Mouse (Mus musculus): ENCODE measurements around the gene Frat1.
A peak's percentile ranks its signal among the peaks of the same experiment; 100 is the strongest.

Frat1 gene

DNA sequence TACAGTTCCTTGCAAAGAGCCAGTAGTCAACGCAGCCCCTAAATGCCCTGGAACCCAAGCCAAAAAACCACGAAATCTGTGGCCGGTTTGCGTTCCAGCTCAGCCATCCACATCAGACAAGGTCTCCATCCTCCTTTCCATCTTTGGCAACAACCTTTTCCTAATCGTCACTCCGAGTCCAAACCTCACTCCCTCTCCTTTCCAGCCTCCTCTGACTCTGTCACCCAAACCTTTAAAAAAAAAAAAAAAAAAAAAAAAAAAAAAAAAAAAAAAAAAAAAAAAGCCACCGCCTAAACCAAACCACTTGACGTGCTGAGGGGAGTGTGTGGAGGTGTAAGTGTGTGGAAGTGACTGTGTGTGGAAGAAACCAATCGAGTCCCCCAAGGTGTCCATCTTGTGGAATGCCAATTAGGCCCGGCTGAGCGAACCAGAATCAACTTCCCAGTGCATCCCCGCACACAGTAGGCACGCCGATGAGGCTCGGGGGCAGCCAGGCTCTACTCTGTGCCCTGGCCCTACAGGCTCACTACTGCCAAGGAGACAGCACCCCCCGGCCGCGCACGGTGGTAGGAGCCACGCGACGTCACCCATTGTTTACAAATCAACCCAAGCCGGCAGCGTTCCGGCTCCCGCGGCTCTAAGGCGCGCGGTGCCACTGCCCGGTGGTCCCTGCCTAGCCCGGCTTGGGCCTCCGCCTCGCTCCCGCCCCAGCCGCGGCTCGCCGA, at the start of gene Frat1:
Gene Frat1, plus strand, starts transcription at position 590 of the 725 bp plus-strand sequence.
- peak; percentile 89 for DNase-seq (ENCODE audit: low spot score)

DNA sequence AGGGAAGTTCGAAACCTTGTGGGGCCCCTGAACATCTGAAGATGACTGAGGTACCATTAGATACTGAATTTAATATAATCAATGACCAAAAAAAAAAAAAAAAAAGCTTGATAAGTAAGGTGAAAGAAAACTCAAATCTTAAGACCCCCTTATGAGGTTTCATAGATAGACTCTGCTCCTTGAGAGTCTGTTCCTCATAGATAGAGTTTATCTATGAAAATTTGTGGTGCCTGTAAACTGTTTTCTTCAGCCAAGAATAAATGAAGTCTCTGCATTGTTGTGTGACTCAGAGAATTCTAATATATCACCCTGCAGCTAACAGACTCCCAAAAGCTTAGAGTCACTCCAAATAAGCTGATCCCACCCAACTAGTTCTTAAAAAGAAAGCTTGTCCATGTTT, 42.9 kb upstream of the Frat1 start:
- no peak for DNase-seq (ENCODE audit: low spot score)

DNA sequence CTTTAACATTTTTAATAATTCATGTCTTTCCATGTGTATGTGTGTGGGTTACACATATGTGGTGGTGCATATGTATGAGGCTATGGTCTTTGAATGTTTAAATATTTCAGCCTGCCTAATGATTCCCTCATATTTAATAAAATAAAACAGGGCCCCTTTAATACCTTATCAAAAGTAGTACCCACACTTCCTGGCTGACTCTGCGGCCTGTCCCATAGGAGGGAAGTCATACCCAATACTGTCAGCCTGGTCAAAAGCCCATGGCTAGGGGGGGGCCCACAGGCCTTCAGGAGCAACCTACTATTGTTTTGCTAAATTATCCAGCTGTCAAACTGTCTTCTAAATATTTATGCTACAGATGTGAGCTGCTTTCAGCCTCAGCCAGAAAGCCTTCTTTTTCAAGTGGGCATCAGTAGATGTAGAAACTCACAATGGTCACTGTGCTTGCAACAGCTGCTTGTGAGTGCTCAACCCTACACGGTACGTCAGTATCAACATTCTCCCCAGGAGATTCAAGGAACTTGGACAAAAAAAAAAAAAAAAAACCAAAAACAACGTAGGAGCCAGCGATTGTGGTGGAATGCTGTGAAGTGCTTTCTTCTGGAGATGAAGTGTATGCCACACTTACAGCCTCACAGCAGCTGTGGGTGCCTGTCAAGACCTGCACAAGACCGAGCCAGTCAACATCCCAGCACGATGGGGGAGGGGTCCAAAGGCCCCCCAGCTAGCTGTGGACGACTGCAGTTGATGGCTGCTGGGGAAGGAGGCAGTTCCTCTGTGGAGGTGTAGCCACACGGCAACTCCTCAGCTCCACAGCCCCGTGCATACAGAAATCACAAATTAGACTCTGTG, 40.4 kb upstream of the Frat1 start:
- no peak for DNase-seq (ENCODE audit: low spot score)

DNA sequence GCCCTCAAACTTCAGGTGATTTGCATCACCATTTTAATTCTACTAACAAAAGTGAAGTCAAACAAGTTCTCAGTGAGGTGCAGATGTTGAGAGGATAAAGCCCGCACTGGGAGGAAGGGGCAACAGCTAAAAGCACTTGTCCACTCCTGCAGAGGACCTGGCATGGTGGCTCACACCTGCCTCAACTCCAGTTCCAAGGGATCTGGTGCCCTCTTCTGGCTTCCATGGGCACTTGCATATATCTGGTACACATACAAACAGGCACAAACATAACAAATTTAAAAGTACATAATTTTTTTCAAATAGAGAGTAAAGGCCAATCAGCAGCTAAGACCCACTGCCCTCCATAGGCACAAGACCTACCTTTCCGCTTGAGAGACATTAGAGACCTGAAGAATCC, 38.4 kb upstream of the Frat1 start:
- DNase-seq (ENCODE audit: low spot score), result no peak

DNA sequence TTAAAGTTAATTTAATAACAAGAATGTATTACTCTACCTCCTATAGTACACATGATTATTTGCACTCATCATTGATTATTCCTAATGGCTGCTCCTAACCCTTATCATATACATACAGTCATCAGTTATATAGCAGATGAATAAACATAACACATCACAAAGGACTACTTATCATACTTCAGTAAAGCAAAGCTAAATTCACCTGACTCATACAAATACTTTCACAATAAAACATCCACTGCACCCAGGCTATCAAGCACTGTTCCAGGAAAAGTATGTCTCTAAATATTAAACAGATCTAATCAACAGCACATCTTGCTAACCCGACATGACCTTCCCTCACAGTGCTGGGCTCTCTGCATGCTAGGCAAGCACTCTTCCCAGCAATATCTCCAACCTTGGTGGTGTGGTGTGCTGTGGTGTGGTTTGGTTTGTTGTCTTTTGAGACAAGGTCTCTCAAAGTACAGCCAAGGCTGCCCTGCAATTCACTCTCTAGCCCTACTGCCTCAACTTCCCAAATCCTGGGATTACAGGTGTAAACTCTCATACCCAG, 36.8 kb upstream of the Frat1 start:
- no peak for DNase-seq (ENCODE audit: low spot score)

DNA sequence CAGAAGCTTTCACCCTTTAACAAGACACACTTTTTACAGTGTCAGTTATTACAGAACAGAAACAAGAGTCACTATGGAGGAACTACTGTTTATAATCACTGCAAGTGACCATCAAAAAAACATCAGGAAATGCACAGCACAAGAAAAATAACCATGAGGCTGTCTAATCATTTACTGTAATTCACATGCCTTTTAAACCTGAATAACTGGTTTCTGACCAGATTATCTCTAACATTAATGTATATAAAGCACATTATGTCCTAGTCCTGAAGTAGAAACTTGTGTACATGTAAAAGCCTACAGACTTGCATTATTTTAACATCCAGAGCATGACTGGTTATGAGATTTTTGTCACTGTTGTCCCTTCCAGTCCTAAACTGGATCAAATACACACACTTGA, 35.8 kb upstream of the Frat1 start:
- DNase-seq (ENCODE audit: low spot score), result no peak

DNA sequence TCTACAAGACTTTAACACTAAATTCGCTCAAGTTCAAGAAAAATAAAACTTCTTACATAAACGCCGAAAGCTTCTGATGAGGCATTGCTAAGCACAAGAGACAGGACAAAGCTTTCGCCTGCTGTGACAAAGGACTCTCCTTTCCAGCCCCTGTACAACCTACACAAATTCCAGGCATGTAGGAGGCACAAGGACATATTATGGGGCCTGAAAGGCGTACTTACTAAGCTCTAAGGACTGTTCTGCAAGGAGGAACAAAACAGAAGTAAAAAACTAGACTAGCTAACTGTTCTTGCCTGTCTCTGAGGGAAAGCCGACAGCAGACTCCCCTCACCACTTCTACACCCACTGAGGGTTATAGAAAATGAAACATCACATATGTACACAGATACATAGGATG, 34.9 kb upstream of the Frat1 start:
- DNase-seq (ENCODE audit: low spot score), result no peak

DNA sequence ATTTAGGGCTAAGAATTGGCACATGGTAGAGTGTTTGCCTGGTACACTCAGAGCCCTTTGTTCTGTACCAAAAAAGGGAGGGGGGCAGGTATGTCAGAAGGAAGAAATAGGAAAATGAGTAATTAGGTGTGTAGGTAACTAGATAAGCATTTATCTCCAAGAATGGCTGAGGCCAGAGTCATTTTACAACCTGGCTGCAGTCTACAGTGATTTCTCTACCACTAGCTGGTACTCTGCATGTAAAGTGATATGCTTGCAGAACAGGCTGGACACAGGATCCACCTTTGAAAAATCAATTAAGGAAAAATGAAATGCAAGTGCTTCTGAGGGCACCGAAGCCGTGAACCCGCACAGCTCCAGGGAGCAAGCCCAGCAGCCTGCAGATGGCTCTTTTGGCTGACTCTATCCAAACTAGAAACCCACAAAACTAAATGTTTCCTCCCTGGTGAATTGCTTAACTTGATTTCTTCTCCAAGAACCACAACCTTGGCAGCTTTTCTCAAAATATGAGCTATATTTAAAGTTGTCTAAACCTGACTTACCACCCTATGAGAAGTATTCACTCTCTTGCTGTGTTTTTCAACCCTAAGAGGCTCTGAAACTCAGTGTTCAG, 33.5 kb upstream of the Frat1 start:
- no peak for DNase-seq (ENCODE audit: low spot score)

DNA sequence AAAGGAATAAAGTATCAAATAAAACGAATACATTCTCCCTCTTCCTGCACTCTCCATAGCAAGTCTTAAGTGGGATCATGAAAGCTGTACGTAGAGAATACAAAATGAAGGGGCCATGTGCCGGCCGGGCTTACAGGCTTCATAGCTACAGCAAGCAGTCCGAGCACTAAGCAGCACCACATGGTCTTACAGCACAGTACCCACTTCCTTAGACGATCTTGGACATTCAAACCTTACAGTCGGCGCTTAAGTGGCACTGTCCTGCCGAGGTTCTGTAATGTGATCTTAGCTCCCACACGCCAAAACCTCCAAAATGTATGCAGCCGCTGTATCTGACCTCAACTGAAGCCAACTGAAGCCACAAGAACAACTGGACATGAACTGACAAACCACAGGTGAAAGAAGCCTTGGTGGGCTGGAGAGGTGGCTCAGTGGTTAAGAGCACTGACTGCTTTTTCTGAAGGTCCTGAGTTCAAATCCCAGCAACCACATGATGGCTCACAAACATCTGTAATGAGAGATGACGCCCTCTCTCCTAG, 32.9 kb upstream of the Frat1 start:
- no peak for DNase-seq (ENCODE audit: low spot score)

DNA sequence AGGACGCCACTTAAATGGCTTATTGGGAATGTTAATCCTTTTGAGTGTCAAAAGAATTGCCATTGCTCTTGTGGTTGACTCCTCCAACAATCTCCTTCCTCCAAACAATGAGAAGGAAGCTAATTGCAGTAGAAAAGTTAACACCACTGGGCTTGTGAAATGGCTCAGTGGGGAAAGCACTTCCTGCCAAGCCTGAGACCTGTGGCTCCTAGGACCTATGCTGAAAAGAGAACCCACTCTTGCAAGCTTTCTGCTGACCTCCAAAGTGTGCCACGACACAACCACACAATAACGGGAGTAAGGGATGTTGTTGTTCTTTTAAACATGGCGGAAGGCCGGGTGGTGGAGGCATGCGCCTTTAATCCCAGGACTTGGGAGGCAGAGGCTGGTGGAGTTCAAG, 32.2 kb upstream of the Frat1 start:
- no peak for DNase-seq (ENCODE audit: low spot score)

DNA sequence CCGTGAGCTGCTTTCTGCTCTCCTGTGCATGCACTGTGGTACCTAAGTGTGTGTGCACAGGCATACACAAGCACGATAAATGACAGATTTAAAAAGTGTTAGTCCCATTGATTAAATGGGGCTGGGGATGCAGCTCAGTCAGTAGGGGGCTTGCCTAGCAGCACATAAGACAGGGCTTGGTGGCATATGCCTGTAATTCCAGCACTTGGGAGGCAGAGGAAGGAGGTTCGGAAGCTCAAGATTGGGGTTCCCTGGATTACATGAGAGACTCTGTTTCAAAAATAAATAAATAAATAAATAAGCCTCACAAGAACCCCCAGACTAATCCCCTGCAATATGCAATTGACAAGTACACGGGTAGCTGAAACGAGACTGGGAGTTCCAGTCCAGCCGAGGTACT, 29.3 kb upstream of the Frat1 start:
- no peak for DNase-seq (ENCODE audit: low spot score)

DNA sequence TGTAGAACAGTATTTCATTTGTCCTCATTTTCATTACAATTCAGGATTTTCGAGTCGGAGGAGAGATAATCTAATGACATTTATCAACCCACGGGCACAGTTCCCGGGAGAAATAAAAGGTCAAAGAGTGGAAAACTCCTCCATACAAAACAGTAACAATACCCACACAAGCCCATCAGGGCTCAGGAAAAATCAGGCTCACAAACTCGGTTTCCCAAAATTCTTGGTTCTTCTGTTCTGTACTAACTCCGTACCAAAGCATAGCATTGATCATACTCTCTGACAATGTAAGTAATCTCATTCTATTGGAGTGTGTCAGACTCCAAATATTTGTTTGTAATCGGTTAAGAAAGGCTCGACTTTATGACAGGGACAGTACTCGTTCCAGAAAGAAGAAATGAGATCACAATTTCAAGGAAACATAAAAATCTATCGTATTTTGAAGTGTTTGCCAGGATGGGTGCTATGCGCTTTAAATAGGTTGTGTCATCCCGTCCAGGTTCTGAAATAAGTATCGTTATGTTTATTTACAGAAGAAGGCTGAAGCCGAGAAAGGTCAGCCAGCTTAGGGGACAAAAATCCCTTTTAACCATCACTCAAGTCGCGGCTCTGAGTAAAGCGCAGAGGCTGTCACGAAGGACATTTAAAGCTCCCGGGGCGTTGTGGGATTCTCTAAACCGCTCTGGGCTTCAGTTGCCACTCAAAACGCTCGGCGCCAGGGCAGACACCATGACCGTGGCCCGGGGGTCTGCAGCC, 28.6 kb upstream of the Frat1 start:
- DNase-seq (ENCODE audit: low spot score), result no peak

DNA sequence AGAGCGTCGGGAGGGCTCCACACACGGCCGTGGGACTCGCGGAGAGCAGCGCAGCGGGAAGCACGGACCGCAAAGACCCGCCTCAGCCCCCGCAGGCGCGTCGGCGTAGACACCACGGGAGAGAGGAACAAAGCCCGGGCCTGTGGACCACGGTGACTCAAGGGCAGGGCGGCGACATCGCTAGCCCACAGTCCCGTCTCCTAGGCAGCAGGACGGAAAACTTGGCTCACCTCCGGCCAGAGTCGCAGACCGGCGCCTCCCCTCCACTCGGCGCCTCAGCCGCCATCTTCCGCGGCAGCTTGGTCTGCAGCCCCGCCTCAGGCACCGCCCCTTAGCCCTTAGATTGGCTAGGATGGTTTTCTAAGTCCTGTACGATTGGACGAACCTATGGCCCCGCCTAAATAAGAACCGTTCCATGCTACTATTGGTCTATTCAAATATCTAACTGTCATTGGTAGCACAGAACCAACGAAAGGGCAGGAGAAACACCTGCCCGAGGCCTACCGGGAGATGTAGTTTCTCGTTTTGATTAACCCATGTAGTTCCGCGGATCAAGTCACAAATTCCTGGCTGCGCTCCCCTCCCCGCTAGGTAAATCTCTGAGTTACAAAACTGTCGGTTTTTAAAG, 27.9 kb upstream of the Frat1 start, which contains the start of gene Arhgap19:
Gene Arhgap19, minus strand, starts transcription at position 306 of the 628 bp plus-strand sequence.
- DNase-seq (ENCODE audit: low spot score), result peak; percentile 97

DNA sequence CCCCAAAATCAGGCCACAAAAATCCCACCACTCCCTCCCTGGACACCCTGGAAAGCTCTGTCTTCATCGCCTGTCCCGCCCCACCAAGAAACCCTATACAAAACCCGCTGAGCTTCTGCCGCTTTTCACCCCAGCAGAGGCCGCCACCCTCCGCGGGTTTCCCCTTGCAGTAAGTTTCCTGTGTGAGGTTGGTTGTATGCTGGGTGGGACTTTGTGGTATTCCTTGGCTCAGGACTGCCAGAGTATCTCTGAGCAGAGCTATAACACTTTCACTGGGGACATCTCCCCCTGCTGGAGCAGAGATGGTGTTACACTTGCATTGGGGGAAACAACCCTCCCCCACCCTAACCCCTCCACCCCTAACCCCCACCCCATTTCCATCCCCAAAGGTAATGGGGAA, 26.4 kb upstream of the Frat1 start:
- no peak for DNase-seq (ENCODE audit: low spot score)

DNA sequence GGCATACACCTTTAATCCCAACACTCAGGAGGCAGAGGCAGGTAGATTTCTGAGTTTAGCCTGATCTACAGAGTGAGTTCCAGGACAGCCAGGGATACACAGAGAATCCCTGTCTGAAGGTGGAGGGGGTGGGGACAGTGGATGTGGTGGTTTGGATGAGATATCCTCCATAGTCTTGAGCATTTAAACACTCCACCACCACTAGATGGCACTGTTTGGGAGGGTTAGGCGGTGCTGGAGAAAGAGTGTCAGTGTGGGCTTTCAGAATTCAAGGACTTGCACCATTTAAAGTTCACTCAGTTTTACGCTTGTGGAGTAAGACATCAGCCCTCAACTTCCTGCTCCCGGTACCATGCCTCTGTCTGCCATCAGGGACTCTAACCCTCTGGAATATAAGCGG, 23.9 kb upstream of the Frat1 start:
- DNase-seq (ENCODE audit: low spot score), result no peak

DNA sequence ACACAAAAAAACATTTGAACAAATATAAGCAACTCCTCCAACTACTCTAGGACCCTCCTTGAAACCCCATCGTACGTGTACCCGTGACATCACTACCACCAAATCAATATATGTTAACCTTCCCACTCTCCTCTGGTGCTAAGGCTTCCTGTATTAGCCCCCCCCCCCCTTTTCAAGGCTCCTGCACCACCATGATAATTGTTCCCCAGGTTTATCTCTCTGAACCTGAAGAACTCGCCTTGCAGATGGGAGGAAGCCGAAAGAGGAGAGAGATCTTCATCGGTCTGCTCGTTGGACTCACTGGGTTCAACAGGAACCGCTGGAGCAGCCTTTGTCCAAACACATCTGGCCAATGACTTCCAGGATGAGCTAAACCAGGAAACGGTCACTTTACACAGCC, 22.3 kb upstream of the Frat1 start:
- DNase-seq (ENCODE audit: low spot score), result no peak

DNA sequence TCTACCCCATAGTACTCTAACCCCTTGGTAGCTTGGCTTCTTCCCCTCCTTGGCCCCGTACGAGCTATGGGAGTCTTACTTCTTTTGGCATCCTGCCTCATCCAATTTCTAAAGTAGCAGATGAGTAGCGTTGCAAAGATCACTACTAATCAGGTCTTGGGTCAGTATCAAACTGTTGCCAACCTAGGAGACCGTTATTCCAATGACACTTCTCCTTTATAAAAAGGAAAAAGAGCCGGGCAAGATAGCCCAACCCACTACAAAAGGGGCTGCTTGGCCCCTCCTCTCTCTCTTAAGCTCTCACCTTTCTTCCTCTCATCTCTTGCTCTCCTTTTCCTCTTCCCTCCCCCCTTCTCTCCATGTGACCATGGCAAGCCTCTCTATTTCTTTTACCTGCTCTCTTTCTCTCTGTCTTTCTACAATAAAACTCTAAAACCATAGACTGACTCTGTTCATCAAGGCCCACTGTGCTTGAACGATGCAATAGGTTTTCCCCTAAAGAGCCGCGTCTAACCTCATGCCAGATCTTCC, 21.6 kb upstream of the Frat1 start:
- no peak for DNase-seq (ENCODE audit: low spot score)

DNA sequence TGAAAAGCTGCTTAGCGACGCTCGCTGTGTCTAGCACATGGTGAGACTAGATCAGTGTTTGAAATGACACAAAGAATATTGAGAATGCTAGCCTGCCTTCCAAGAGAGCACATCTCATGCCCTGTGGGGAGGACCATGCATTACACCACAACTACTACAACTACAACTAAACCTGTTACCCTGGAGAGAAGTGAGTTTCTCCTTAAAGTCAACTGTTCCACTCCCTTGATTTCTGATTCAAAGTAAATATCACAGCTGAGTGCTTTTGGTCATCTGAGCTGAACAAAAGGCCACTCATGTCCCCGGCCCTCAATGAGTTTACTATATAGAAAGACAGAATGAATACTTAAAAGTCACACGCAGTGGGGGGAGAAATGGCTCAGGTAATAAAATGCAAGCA, 19.7 kb upstream of the Frat1 start:
- peak; percentile 32 for DNase-seq (ENCODE audit: low spot score)

DNA sequence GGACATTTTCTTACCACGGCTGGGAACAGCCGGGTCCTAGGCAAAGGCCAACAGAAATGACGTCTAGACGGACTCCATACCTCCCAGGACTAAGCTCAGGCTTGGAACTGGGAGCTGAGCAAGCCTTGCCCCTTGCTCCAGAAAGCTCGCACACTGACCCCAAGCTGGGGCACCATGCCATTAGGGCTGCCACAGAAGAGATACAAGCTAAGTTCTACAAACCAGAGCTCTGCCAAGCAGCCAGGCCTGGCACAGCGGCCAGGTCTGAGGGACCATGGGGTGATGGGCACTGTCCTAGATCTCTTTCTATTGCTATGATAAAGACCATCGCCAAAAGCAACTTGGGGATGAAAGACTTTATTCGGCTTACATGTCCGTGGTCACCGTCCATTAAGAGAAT, 17.2 kb upstream of the Frat1 start:
- DNase-seq (ENCODE audit: low spot score), result no peak

DNA sequence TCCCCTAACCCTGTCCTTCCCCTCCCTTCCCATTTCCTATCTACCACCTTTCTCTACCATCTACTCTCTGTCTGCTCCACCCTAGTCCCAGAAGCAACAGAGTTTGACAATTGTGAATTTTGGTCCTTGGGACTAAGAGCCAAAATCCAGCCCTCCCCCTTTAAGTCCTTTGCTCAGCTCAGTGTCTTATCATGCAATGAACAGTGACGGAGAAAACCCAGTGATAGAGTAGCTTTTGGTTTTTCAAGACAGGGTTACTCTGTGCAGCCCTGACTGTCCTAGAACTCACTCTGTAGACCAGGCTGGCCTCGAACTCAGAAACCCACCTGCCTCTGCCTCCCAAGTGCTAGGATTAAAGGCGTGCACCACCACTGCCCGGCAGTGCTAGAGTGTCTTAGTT, 16.4 kb upstream of the Frat1 start:
- DNase-seq (ENCODE audit: low spot score), result no peak

DNA sequence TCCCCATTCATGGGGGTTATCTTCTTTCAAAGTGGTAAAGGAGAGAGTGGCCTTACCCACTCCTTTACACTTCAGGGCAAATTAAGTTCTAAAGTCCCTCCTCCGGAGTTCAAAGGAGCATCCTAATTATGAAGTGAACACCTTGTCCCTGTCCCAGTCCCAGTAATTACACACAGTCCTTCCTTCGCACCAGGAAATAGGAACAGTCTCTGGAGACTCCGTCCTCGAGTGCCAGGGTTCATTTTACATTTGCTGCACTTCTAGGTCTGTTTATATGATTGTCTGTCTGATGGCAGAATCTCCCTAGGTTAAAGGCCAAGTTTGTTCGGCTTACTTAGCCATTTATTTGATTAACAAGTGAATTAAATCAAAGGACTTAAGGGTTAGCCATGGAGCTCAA, 13.4 kb upstream of the Frat1 start:
- no peak for DNase-seq (ENCODE audit: low spot score)

Data from lung, postnatal 25 days (tissue).